Mouse (Mus musculus) MEL (cell line): ENCODE data around the gene Gda. TPM values are rescaled to one million over a fixed set of nuclear protein-coding genes. Genes with fewer than 3 reads are reported as not detected.

Experiments
- DNase-seq: peaks from one replicate; pipeline ENCODE4 v3.0.0; 2011; ENCODE audit warnings: low read depth, low spot score
- H3K27ac ChIP-seq: 2 replicates; pipeline ENCODE4 v1.5.1; 2012; ENCODE audit warnings: low read depth, mild to moderate bottlenecking, control low read depth, low read length, moderate library complexity; ENCODE audit not compliant: control insufficient read depth
- H3K27me3 ChIP-seq, 2 experiments: fragments of 150-350 bp in 1 of 2; sonication (generic) in 1 of 2; 2 replicates each; pipeline ENCODE4 v1.6.1; 2012; ENCODE audit warnings: low read length in 2 of 2, mild to moderate bottlenecking in 2 of 2, improper control_type of control experiment in 1 of 2, moderate library complexity in 1 of 2; ENCODE audit not compliant: insufficient read depth in 2 of 2, control insufficient read depth in 1 of 2
- H3K36me3 ChIP-seq, 2 experiments: 2 replicates each; pipeline ENCODE4 v1.6.1; 2012 to 2014; ENCODE audit warnings: low read length in 2 of 2, improper control_type of control experiment in 1 of 2, inconsistent platforms in 1 of 2, mild to moderate bottlenecking in 1 of 2; ENCODE audit not compliant: insufficient read depth in 2 of 2, control insufficient read depth in 1 of 2
- H3K4me1 ChIP-seq, 2 experiments: fragments of 150-350 bp in 1 of 2; sonication (generic) in 1 of 2; 2 replicates each; pipeline ENCODE4 v1.6.1; 2012; ENCODE audit warnings: low read length in 2 of 2, improper control_type of control experiment in 1 of 2, mild to moderate bottlenecking in 1 of 2; ENCODE audit not compliant: insufficient read depth in 2 of 2, control insufficient read depth in 1 of 2
- H3K4me3 ChIP-seq, 2 experiments: fragments of 150-350 bp in 1 of 2; sonication (generic) in 1 of 2; 2 replicates each; pipeline ENCODE4 v1.5.1; 2012; ENCODE audit warnings: low read depth in 2 of 2, low read length in 2 of 2, mild to moderate bottlenecking in 2 of 2, moderate library complexity in 2 of 2, control low read depth in 1 of 2, improper control_type of control experiment in 1 of 2; ENCODE audit not compliant: control insufficient read depth in 1 of 2, insufficient read depth in 1 of 2
- H3K79me2 ChIP-seq: 2 replicates; pipeline ENCODE4 v1.6.1; 2012; ENCODE audit warnings: mild to moderate bottlenecking, low read length, moderate library complexity; ENCODE audit not compliant: control insufficient read depth, poor library complexity, insufficient read depth
- H3K9ac ChIP-seq: 2 replicates; pipeline ENCODE4 v1.6.1; 2012; ENCODE audit warnings: low read depth, mild to moderate bottlenecking, control low read depth, low read length, moderate library complexity; ENCODE audit not compliant: control insufficient read depth, poor library complexity, severe bottlenecking
- H3K9me3 ChIP-seq: fragments of 150-350 bp; sonication (generic); replicated peaks from 2 replicates; pipeline ENCODE4 v1.6.1; 2012; ENCODE audit warnings: mild to moderate bottlenecking, low read length, improper control_type of control experiment, moderate library complexity; ENCODE audit not compliant: insufficient read depth
- CTCF ChIP-seq, 3 experiments: IDR thresholded peaks in 2 of 3; conservative IDR thresholded peaks in 1 of 3; 2 replicates each; pipeline ENCODE4 v1.5.1; 2011 to 2012; ENCODE audit warnings: low read length in 3 of 3, low read depth in 2 of 3, mild to moderate bottlenecking in 2 of 3, improper control_type of control experiment in 1 of 3, inconsistent platforms in 1 of 3, mixed read lengths in 1 of 3, moderate library complexity in 1 of 3; ENCODE audit not compliant: control insufficient read depth in 1 of 3, insufficient read depth in 1 of 3, poor library complexity in 1 of 3, severe bottlenecking in 1 of 3
- ELF1 ChIP-seq: IDR thresholded peaks from 2 replicates; pipeline ENCODE4 v1.6.1; 2014; ENCODE audit warnings: low read depth, mild to moderate bottlenecking, inconsistent platforms, low read length, improper control_type of control experiment, moderate library complexity
- ETS1 ChIP-seq: IDR thresholded peaks from 2 replicates; pipeline ENCODE4 v1.6.1; 2012; ENCODE audit warnings: low read depth, mild to moderate bottlenecking, inconsistent platforms, low read length, improper control_type of control experiment, moderate library complexity
- MAX ChIP-seq: IDR thresholded peaks from 2 replicates; pipeline ENCODE4 v1.6.1; 2011; ENCODE audit warnings: low read length, improper control_type of control experiment
- MAZ ChIP-seq: IDR thresholded peaks from 2 replicates; pipeline ENCODE4 v1.6.1; 2012; ENCODE audit warnings: low read depth, mild to moderate bottlenecking, inconsistent platforms, low read length, improper control_type of control experiment
- MEF2A ChIP-seq: IDR thresholded peaks from 2 replicates; pipeline ENCODE4 v1.6.1; 2014; ENCODE audit warnings: low read depth, mild to moderate bottlenecking, inconsistent platforms, low read length, improper control_type of control experiment; ENCODE audit not compliant: poor library complexity, insufficient replicate concordance, severe bottlenecking; ENCODE audit errors: extremely low read depth
- MXI1 ChIP-seq: IDR thresholded peaks from 2 replicates; pipeline ENCODE4 v1.6.1; 2011; ENCODE audit warnings: mild to moderate bottlenecking, low read depth, low read length, improper control_type of control experiment
- POLR2AphosphoS2 ChIP-seq: IDR thresholded peaks from 2 replicates; pipeline ENCODE4 v1.6.1; 2011; ENCODE audit warnings: low read length, improper control_type of control experiment
- RCOR1 ChIP-seq: IDR thresholded peaks from 2 replicates; pipeline ENCODE4 v1.6.1; 2012; ENCODE audit warnings: low read depth, mild to moderate bottlenecking, inconsistent platforms, low read length, improper control_type of control experiment
- TCF12 ChIP-seq: IDR thresholded peaks from 2 replicates; pipeline ENCODE4 v1.6.1; 2014; ENCODE audit warnings: low read depth, mild to moderate bottlenecking, inconsistent platforms, low read length, improper control_type of control experiment, moderate library complexity
- USF1 ChIP-seq: IDR thresholded peaks from 2 replicates; pipeline ENCODE4 v1.6.1; 2014; ENCODE audit warnings: low read depth, mild to moderate bottlenecking, inconsistent platforms, low read length, improper control_type of control experiment, moderate library complexity
- ZC3H11A ChIP-seq: IDR thresholded peaks from 2 replicates; pipeline ENCODE4 v1.6.1; 2012; ENCODE audit warnings: low read depth, mild to moderate bottlenecking, inconsistent platforms, low read length, improper control_type of control experiment
- polyA plus RNA-seq, 2 experiments: library from polyadenylated mRNA; stranded (reverse) in 1 of 2; unstranded in 1 of 2; fragments of >175 nt in 1 of 2; fragments of >200 nt in 1 of 2; gene quantifications; 2 replicates each; pipeline versions ENCODE4 v1.2.1 to v1.2.4; 2012; ENCODE audit warnings: low replicate concordance in 2 of 2, low read depth in 1 of 2; ENCODE audit not compliant: insufficient read length in 2 of 2, insufficient read depth in 1 of 2, missing spikeins in 1 of 2
- total RNA-seq: library from RNA; depleted of rRNA; stranded (reverse); fragments of 300-350 nt; gene quantifications from 2 replicates; pipeline ENCODE4 v1.2.3, GENCODE M21; 2012

Gda gene
- total and polyA plus RNA-seq, 3 experiments, result 0.38 to 2.9 TPM; not detected in 1

GRCm38 (mm10) chr19:21383491-21384226 is 89.6 kb downstream of the Gda start:
- H3K4me1 ChIP-seq, result peaks cover 0 to 10% of the 10 kb centered on the region in 2 experiments; a peak in 2 of 4 replicates
- no peaks in the 10 kb centered on the region for H3K27me3 ChIP-seq
- H3K27ac ChIP-seq, result no peak overlapping the region
- 0 out of 2 replicates have a peak, but pooled peaks have one; percentile 12 for TF ChIP-seq RCOR1
- TF ChIP-seq USF1, result no peak
- H3K9ac ChIP-seq, result no peak overlapping the region
- H3K9me3 ChIP-seq, result no peaks in the 10 kb centered on the region
- DNase-seq, result no peak
- no peak overlapping the region for H3K4me3 ChIP-seq
- peaks cover 0 to 9% of the 10 kb centered on the region in 2 experiments; a peak in 2 of 4 replicates for H3K36me3 ChIP-seq
- H3K79me2 ChIP-seq, result no peaks in the 10 kb centered on the region

GRCm38 (mm10) chr19:21381696-21382095 is 91.5 kb downstream of the Gda start:
- Histone ChIP-seq H3K79me2 (no peaks in the 10 kb centered on the region; the same call in 1 of the 2 replicates), H3K9ac (no peak overlapping the region), H3K36me3 (peaks cover 0 to 26% of the 10 kb centered on the region in 2 experiments; a peak in 2 of 4 replicates), H3K9me3 (no peaks in the 10 kb centered on the region), H3K27ac (no peak overlapping the region), H3K4me1 (peaks cover 8 to 23% of the 10 kb centered on the region in 2 experiments), H3K4me3 (no peak overlapping the region), H3K27me3 (no peaks in the 10 kb centered on the region)
- no peak for TF ChIP-seq POLR2AphosphoS2
- no peak for TF ChIP-seq TCF12
- TF ChIP-seq MXI1, result no peak
- no peak for TF ChIP-seq ELF1
- no peak for TF ChIP-seq ETS1
- no peak for DNase-seq

GRCm38 (mm10) chr19:21379195-21379594 is 94.0 kb downstream of the Gda start:
- Histone ChIP-seq H3K4me3 (no peak overlapping the region), H3K79me2 (no peaks in the 10 kb centered on the region; the same call in 1 of the 2 replicates), H3K9ac (no peak overlapping the region), H3K36me3 (peaks cover 0 to 45% of the 10 kb centered on the region in 2 experiments; a peak in 2 of 4 replicates), H3K27me3 (no peaks in the 10 kb centered on the region), H3K4me1 (peaks cover 17 to 36% of the 10 kb centered on the region in 2 experiments), H3K9me3 (no peaks in the 10 kb centered on the region), H3K27ac (peak overlapping the region; percentile 2; the same call in 1 of the 2 replicates)
- no peak for TF ChIP-seq MAZ
- no peak for TF ChIP-seq CTCF (IDR thresholded peaks at IDR 0.05 in 2 of 3, conservative IDR thresholded peaks at IDR 0.05 in 1 of 3; ENCODE audit: control insufficient read depth in 1 of 3, insufficient read depth in 1 of 3, low read depth in 2 of 3, low read length in 3 of 3, poor library complexity in 1 of 3, severe bottlenecking in 1 of 3)
- TF ChIP-seq ZC3H11A, result no peak
- no peak for TF ChIP-seq MAX
- TF ChIP-seq MEF2A, result no peak
- peak; percentile 16 for DNase-seq
